Mouse (Mus musculus): ENCODE measurements around the gene Fam19a4.

- TF ChIP-seq CTCF (conservative IDR thresholded peaks at IDR 0.05; ENCODE audit: insufficient read depth, insufficient read length, low read depth, low read length) (no peak), POLR2A (IDR thresholded peaks at IDR 0.05; ENCODE audit: low read depth, low read length) (no peak)
These were observed 124.4 kb downstream of the Fam19a4 start for GRCm38 (mm10) chr6:96935776-96936175.

All from kidney, adult 2 months (tissue).